Mouse (Mus musculus): ENCODE measurements around the gene Olfr313.

Gene Olfr313

DNA sequence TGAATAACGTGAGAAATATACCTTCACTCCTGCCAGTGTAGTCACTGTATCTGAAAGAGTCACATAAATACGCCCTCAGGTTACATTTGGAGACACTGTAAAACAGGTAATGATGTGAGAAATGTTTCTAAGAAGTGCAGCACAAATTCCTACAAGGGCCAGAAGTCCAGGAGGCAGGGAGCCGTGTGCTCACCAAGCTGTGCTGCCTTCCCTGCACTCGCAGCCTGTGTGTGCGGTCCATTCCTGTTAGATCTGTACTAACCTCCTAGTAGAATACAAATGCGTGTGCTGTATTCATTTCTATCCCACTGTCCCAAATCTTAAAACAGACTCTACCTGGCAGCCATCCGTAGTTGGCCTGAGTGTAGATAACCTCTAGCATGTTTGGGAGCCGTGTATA is 45.9 kb downstream of the Olfr313 start:
- DNase-seq = no peak

DNA sequence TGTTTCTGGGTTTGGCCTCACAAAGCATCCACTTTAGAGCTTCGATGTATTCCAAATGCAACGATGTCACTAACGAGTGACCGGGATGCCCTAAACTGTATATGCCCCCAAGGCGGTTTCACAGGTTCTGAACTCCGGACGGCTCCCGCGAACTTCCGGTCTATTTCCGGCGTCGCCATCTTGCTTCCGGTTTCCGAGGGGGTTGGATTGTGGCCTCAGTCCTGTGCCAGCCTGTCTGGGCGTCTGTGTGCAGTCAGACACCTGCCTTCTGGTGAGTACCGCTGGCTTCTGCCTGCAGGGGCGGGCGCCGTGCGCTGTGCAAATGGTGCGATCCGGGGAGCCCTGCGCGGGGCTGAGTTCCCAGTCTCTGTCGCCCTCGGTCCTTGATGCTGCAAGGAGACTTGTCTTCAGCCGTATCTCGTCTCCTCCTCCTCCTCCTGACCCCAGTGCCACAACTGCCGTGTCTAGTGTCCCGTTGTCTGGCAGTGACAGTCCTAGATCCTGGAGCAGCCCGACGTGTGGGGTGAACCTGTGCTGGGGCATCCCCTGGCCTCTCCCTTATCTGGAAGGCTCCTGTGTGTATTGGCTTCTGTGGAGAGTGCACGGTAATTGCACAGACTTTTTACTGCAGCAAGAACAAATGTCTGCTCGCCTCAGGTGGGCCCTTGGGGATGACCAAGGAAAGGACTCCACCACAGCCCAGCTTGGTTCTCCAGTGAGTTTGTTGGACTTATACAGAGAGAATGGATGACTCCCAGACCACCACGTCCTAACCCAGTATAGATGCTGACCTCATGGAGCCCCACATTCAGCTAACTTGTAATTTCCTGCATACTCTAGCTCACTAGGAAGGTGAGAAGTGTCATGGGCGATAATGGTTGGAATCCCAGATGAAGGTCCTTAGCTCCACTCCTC is 52.5 kb downstream of the Olfr313 start, which contains the start of gene 2810021J22Rik:
Gene 2810021J22Rik (plus strand): TSS at position 178 of the 915 bp plus-strand sequence.
- DNase-seq = peak; percentile 85

DNA sequence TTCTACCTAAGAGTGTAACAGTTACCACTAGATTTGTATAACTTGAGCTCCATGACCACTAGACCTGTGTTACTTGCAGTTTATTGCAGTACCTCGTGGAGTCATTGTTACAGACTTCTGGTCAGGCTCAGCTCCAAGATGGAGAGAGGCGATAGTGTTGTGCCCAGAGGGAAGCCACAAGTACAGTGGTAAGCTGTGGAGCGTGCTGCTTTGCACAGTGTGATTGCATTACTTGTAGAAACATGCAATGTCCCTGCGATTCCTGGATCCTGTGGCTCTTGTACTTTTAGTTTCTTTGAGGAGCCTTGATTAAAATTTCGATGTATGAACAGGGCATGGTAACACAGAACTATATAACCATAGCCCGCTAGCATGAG is 53.1 kb downstream of the Olfr313 start:
- DNase-seq = no peak

Measured in liver (tissue).